Mouse (Mus musculus) heart, adult 11 months (tissue): ENCODE data around the gene Stk25.

ENCODE experiments used
- DNase-seq: peaks from one replicate; pipeline ENCODE4 v3.0.0; 2022

Gene Stk25

GRCm38 (mm10) chr1:93607090-93608083 lies 51.1 kb downstream of the Stk25 start:
- peak; percentile 69 for DNase-seq

- DNase-seq: no peak
Observed at GRCm38 (mm10) chr1:93603921-93604320, 54.5 kb downstream of the Stk25 start.

- peak; percentile 58 for DNase-seq
Observed at GRCm38 (mm10) chr1:93602911-93603310, 55.5 kb downstream of the Stk25 start.

GRCm38 (mm10) chr1:93595916-93596315 lies 62.5 kb downstream of the Stk25 start:
- DNase-seq: no peak

GRCm38 (mm10) chr1:93593960-93594359 lies 64.5 kb downstream of the Stk25 start:
- no peak for DNase-seq

GRCm38 (mm10) chr1:93588346-93588745 lies 70.1 kb downstream of the Stk25 start:
- DNase-seq: no peak

GRCm38 (mm10) chr1:93581545-93581944 lies 76.9 kb downstream of the Stk25 start:
- DNase-seq: no peak

GRCm38 (mm10) chr1:93577861-93578260 lies 80.6 kb downstream of the Stk25 start:
- DNase-seq: no peak

GRCm38 (mm10) chr1:93577066-93577465 lies 81.4 kb downstream of the Stk25 start:
- no peak for DNase-seq
